7 mouse cellular contexts compared by ENCODE assay signal in genomic region chr5:134491712-134492417, GRCm38 (mm10). TPM values are rescaled to one million over a fixed set of nuclear protein-coding genes. Genes with fewer than 3 reads are reported as not detected.
A peak's percentile ranks its signal among the peaks of the same experiment; 100 is the strongest.
DNase-seq lines count a peak whose midpoint lies in the region; ATAC-seq lines count a peak whose summit lies in the region.

No protein-coding gene starts in this region.

- no peaks in the 10 kb centered on the region for H3K9me3 ChIP-seq in intestine, embryonic 15.5 days
- H3K9me3 ChIP-seq in midbrain, embryonic 12.5 days, result no peaks in the 10 kb centered on the region

- H3K4me3 ChIP-seq in intestine, embryonic 15.5 days (replicated peaks), result no peak overlapping the region
- no peak overlapping the region for H3K4me3 ChIP-seq in midbrain, embryonic 12.5 days

- H3K27ac ChIP-seq in intestine, embryonic 15.5 days, result 0 out of 2 replicates have a peak overlapping the region, but pooled peaks have one; percentile 3
- H3K27ac ChIP-seq in midbrain, embryonic 12.5 days (replicated peaks), result no peak overlapping the region

- whole genome bisulfite sequencing in intestine, embryonic 15.5 days, result 30% methylated on average over 18 of the region's 18 CpGs
- 28% methylated on average over 18 of the region's 18 CpGs for WGBS in midbrain, embryonic 12.5 days

- H3K9ac ChIP-seq in intestine, embryonic 15.5 days, result no peak overlapping the region
- H3K9ac ChIP-seq in midbrain, embryonic 12.5 days (replicated peaks), result no peak overlapping the region

- peaks cover 22% of the 10 kb centered on the region for H3K36me3 ChIP-seq in intestine, embryonic 15.5 days
- H3K36me3 ChIP-seq in midbrain, embryonic 12.5 days, result peaks cover 67% of the 10 kb centered on the region

- ATAC-seq in intestine, embryonic 15.5 days, result peak; percentile 63
- ATAC-seq in midbrain, embryonic 12.5 days (ENCODE audit: low FRiP score, low read depth), result 0 out of 2 replicates have a peak, but pooled peaks have one; percentile 24

- peaks cover 10% of the 10 kb centered on the region for H3K4me1 ChIP-seq in intestine, embryonic 15.5 days (replicated peaks)
- no peaks in the 10 kb centered on the region for H3K4me1 ChIP-seq in midbrain, embryonic 12.5 days

- H3K27me3 ChIP-seq in intestine, embryonic 15.5 days (replicated peaks), result no peaks in the 10 kb centered on the region
- no peaks in the 10 kb centered on the region for H3K27me3 ChIP-seq in midbrain, embryonic 12.5 days

- H3K4me2 ChIP-seq in intestine, embryonic 15.5 days (replicated peaks), result no peak overlapping the region
- no peak overlapping the region for H3K4me2 ChIP-seq in midbrain, embryonic 12.5 days (replicated peaks)

- intact Hi-C loops in gastrocnemius, postnatal 36 days (cut with DNase I), result no loop called here
- intact Hi-C loops in left cerebral cortex, postnatal 25 days (cut with DNase I), result loop anchor here (2.0 to 10.0 kb wide), 3 partner anchors 127 to 413 kb away; partner anchors contain the start of gene Tmem270

- DNase-seq in adrenal gland, adult 2 months, result peak; percentile 81
- peak; percentile 85 for DNase-seq in embryo, embryonic 11 days
- peak; percentile 56 to 74 for DNase-seq in gastrocnemius, postnatal 36 days
- peak; percentile 86 for DNase-seq in left cerebral cortex, postnatal 25 days (ENCODE audit: low spot score in 2 of 2)
- peak; percentile 74 for DNase-seq in spleen, adult 12 weeks (ENCODE audit: low spot score)

RNA-seq across cellular contexts. Expression of gene Gtf2ird1, which starts 35.3 kb away (rescaled TPM):
- total RNA-seq in adrenal gland, adult 2 months (2021), result 10 to 100 TPM; 51.6 to 66.0 TPM
- 21.2 and 21.3 TPM in 2 replicates for polyA plus RNA-seq in adrenal gland, adult 2 months (2012; rRNA removed)
- 1 to 10 TPM; 8.2 to 9.2 TPM for total RNA-seq in gastrocnemius, postnatal 36 days (2021)
- polyA plus RNA-seq in intestine, embryonic 15.5 days (2015; fragmentation: Nextera tagmentation; extraction: Ambion mirVana), result 81.6 and 84.4 TPM in 2 replicates
- 10 to 100 TPM; 42.5 to 43.7 TPM for total RNA-seq in left cerebral cortex, postnatal 25 days (2021)
- polyA plus RNA-seq in midbrain, embryonic 12.5 days (2016; fragmentation: Nextera tagmentation; extraction: Ambion mirVana), result 120 and 122 TPM in 2 replicates

Comparison
In these comparisons a context has a peak if more than half of its experiments do, and no peak if none do; other contexts are left out.
1. RNA of gene Gtf2ird1, which starts 35.3 kb away (total RNA-seq): 51.6 to 66.0 TPM in adrenal gland, adult 2 months and 42.5 to 43.7 TPM in left cerebral cortex, postnatal 25 days; 8.2 to 9.2 TPM in gastrocnemius, postnatal 36 days; every median in the first group is over 4 times any median in the second.
2. Peak in every context shown above with its lines, with median percentiles within 50 percentile points of each other: DNase-seq.